8 mouse cellular contexts compared by ENCODE assay signal in genomic region chr6:70804632-70805031, GRCm38 (mm10). TPM values are rescaled to one million over a fixed set of nuclear protein-coding genes. Genes with fewer than 3 reads are reported as not detected.
DNase-seq lines count a peak whose midpoint lies in the region; ATAC-seq and TF ChIP-seq lines count a peak whose summit lies in the region.

No protein-coding gene starts in this region.

- no peak for DNase-seq in testis, postnatal 14 days (ENCODE audit: low spot score)
- peak; percentile 16 for DNase-seq in brain, embryonic 18.5 days (ENCODE audit: low read depth, low spot score)
- DNase-seq in retina, adult 2 months (ENCODE audit: low read depth, low spot score): peak; percentile 38
- DNase-seq in gastrocnemius, postnatal 10 days: no peak

- H3K9ac ChIP-seq in forebrain, embryonic 12.5 days: no peak overlapping the region
- H3K9ac ChIP-seq in intestine, embryonic 15.5 days: no peak overlapping the region
- H3K9ac ChIP-seq in liver, embryonic 16.5 days (ENCODE audit: low read depth, low read length): no peak overlapping the region

- no peak overlapping the region for H3K4me3 ChIP-seq in testis, adult 2 months (ENCODE audit: control insufficient read depth, low read depth, low read length)
- no peak overlapping the region for H3K4me3 ChIP-seq in forebrain, embryonic 12.5 days (replicated peaks)
- H3K4me3 ChIP-seq in intestine, embryonic 15.5 days (replicated peaks): no peak overlapping the region
- no peak overlapping the region for H3K4me3 ChIP-seq in liver, embryonic 16.5 days (ENCODE audit: low read depth, low read length)

- H3K4me2 ChIP-seq in forebrain, embryonic 12.5 days: 0 out of 2 replicates have a peak overlapping the region, but pooled peaks have one; percentile 24
- H3K4me2 ChIP-seq in intestine, embryonic 15.5 days (replicated peaks): no peak overlapping the region; the same call in 1 of the 2 replicates
- peak overlapping the region; percentile 59 for H3K4me2 ChIP-seq in liver, embryonic 16.5 days (ENCODE audit: low read depth, low read length)

- H3K36me3 ChIP-seq in testis, adult 2 months (ENCODE audit: control insufficient read depth, insufficient read depth, low read length): no peaks in the 10 kb centered on the region
- H3K36me3 ChIP-seq in forebrain, embryonic 12.5 days (replicated peaks): no peaks in the 10 kb centered on the region
- H3K36me3 ChIP-seq in intestine, embryonic 15.5 days: no peaks in the 10 kb centered on the region
- H3K36me3 ChIP-seq in liver, embryonic 16.5 days (ENCODE audit: control insufficient read depth, insufficient read depth): no peaks in the 10 kb centered on the region

- H3K4me1 ChIP-seq in testis, adult 2 months (ENCODE audit: control insufficient read depth, insufficient read depth, low read length): peaks cover 8% of the 10 kb centered on the region
- peaks cover 12% of the 10 kb centered on the region for H3K4me1 ChIP-seq in forebrain, embryonic 12.5 days
- H3K4me1 ChIP-seq in intestine, embryonic 15.5 days (replicated peaks): no peaks in the 10 kb centered on the region
- H3K4me1 ChIP-seq in liver, embryonic 16.5 days (ENCODE audit: control insufficient read depth, low read depth, low read length): peaks cover 11% of the 10 kb centered on the region

- H3K27me3 ChIP-seq in testis, adult 2 months (ENCODE audit: control insufficient read depth, insufficient read depth, low read length): no peaks in the 10 kb centered on the region
- H3K27me3 ChIP-seq in forebrain, embryonic 12.5 days: no peaks in the 10 kb centered on the region
- no peaks in the 10 kb centered on the region for H3K27me3 ChIP-seq in intestine, embryonic 15.5 days (replicated peaks)
- H3K27me3 ChIP-seq in liver, embryonic 16.5 days (ENCODE audit: control insufficient read depth, insufficient read depth, low read depth, low read length): no peaks in the 10 kb centered on the region

- WGBS in forebrain, embryonic 12.5 days: 31% methylated on average over 3 of the region's 3 CpGs
- WGBS in intestine, embryonic 15.5 days: 36% methylated on average over 3 of the region's 3 CpGs
- 25% methylated on average over 3 of the region's 3 CpGs for WGBS in liver, embryonic 16.5 days (ENCODE audit: insufficient replicate concordance)

- no peak for TF ChIP-seq POLR2A in testis, adult 2 months (IDR thresholded peaks at IDR 0.05; ENCODE audit: control insufficient read depth, low read depth, low read length)

- no peaks in the 10 kb centered on the region for H3K9me3 ChIP-seq in forebrain, embryonic 12.5 days
- H3K9me3 ChIP-seq in intestine, embryonic 15.5 days: no peaks in the 10 kb centered on the region
- no peaks in the 10 kb centered on the region for H3K9me3 ChIP-seq in liver, embryonic 16.5 days (replicated peaks; ENCODE audit: control insufficient read depth, low read length)

- peak; percentile 24; the same call in 1 of the 2 replicates for TF ChIP-seq CTCF in testis, adult 2 months (IDR thresholded peaks at IDR 0.05; ENCODE audit: control insufficient read depth, insufficient read depth, insufficient replicate concordance, low read depth, low read length)

- ATAC-seq in forebrain, embryonic 12.5 days (ENCODE audit: low FRiP score): 0 out of 2 replicates have a peak, but pooled peaks have one; percentile 34
- ATAC-seq in intestine, embryonic 15.5 days: peak; percentile 29; the same call in 1 of the 2 replicates
- no peak for ATAC-seq in liver, embryonic 16.5 days (ENCODE audit: low read depth)

- H3K27ac ChIP-seq in testis, adult 2 months (ENCODE audit: control insufficient read depth, insufficient read depth, low read depth, low read length): no peak overlapping the region
- H3K27ac ChIP-seq in forebrain, embryonic 12.5 days: no peak overlapping the region
- no peak overlapping the region for H3K27ac ChIP-seq in intestine, embryonic 15.5 days
- no peak overlapping the region for H3K27ac ChIP-seq in liver, embryonic 16.5 days (ENCODE audit: low read length)

RNA-seq across cellular contexts. Expression of gene Rpia, which starts 12.6 kb away (rescaled TPM):
- 9.0 and 10.0 TPM in 2 replicates for polyA plus RNA-seq in testis, adult 2 months (2012; rRNA removed)
- polyA plus RNA-seq in forebrain, embryonic 12.5 days (2016; fragmentation: Nextera tagmentation; extraction: Ambion mirVana): 2.8 and 5.1 TPM in 2 replicates
- 4.9 and 5.0 TPM in 2 replicates for polyA plus RNA-seq in intestine, embryonic 15.5 days (2015; fragmentation: Nextera tagmentation; extraction: Ambion mirVana)
- polyA plus RNA-seq in liver, embryonic 16.5 days (2015; fragmentation: Nextera tagmentation; extraction: Ambion mirVana): 2.0 and 2.3 TPM in 2 replicates
- 10 to 100 TPM in 1 of 2 experiments, 1 to 10 TPM in 1; 8.5 to 10.2 TPM for total RNA-seq in gastrocnemius, postnatal 10 days (2021)

RNA-seq across cellular contexts. Expression of gene Eif2ak3, which starts 39.7 kb away (rescaled TPM):
- 1.8 and 2.1 TPM in 2 replicates for polyA plus RNA-seq in testis, adult 2 months (2012; rRNA removed)
- 14.8 and 15.9 TPM in 2 replicates for polyA plus RNA-seq in forebrain, embryonic 12.5 days (2016; fragmentation: Nextera tagmentation; extraction: Ambion mirVana)
- 9.7 and 9.9 TPM in 2 replicates for polyA plus RNA-seq in intestine, embryonic 15.5 days (2015; fragmentation: Nextera tagmentation; extraction: Ambion mirVana)
- 4.1 and 4.8 TPM in 2 replicates for polyA plus RNA-seq in liver, embryonic 16.5 days (2015; fragmentation: Nextera tagmentation; extraction: Ambion mirVana)
- total RNA-seq in gastrocnemius, postnatal 10 days (2021): 10 to 100 TPM; 10.5 to 15.4 TPM

Comparison
In these comparisons a context has a peak if more than half of its experiments do, and no peak if none do; other contexts are left out.
1. DNase-seq: peak in brain, embryonic 18.5 days (single experiment) and retina, adult 2 months (single experiment); none in testis, postnatal 14 days (single experiment) and gastrocnemius, postnatal 10 days (single experiment).